Mouse (Mus musculus): ENCODE results near the gene Dync1i2. TPM values are rescaled to one million over a fixed set of nuclear protein-coding genes. Genes with fewer than 3 reads are reported as not detected.

The Dync1i2 gene
- polyA plus RNA-seq, 1 experiment, result 168 TPM

GRCm38 (mm10) chr2:71281981-71282380 is 70.5 kb downstream of the Dync1i2 start:
- no peaks in the 10 kb centered on the region; the same call in 1 of the 2 replicates for H3K4me1 ChIP-seq (ENCODE audit: control insufficient read depth, insufficient read depth, low read length)
- TF ChIP-seq CTCF (IDR thresholded peaks at IDR 0.05; ENCODE audit: borderline replicate concordance, insufficient read depth, low read length) (no peak), POLR2A (IDR thresholded peaks at IDR 0.05; ENCODE audit: low read depth, low read length) (no peak)
- H3K4me3 ChIP-seq (ENCODE audit: insufficient read depth, low read length), result no peak overlapping the region
- H3K27ac ChIP-seq (ENCODE audit: insufficient read depth, low read length), result no peak overlapping the region

- H3K4me3 ChIP-seq (ENCODE audit: insufficient read depth, low read length), result no peak overlapping the region
- no peaks in the 10 kb centered on the region; the same call in 1 of the 2 replicates for H3K4me1 ChIP-seq (ENCODE audit: control insufficient read depth, insufficient read depth, low read length)
- H3K27ac ChIP-seq (ENCODE audit: insufficient read depth, low read length), result no peak overlapping the region
- TF ChIP-seq CTCF (IDR thresholded peaks at IDR 0.05; ENCODE audit: borderline replicate concordance, insufficient read depth, low read length) (no peak), POLR2A (IDR thresholded peaks at IDR 0.05; ENCODE audit: low read depth, low read length) (no peak)
These were observed 78.7 kb downstream of the Dync1i2 start for GRCm38 (mm10) chr2:71290107-71290775.

- H3K4me3 ChIP-seq (ENCODE audit: insufficient read depth, low read length), result no peak overlapping the region
- TF ChIP-seq CTCF (IDR thresholded peaks at IDR 0.05; ENCODE audit: borderline replicate concordance, insufficient read depth, low read length) (no peak), POLR2A (IDR thresholded peaks at IDR 0.05; ENCODE audit: low read depth, low read length) (no peak)
These were observed 80.1 kb downstream of the Dync1i2 start for GRCm38 (mm10) chr2:71291566-71291965.

GRCm38 (mm10) chr2:71293983-71294382 is 82.5 kb downstream of the Dync1i2 start:
- no peak overlapping the region for H3K4me3 ChIP-seq (ENCODE audit: insufficient read depth, low read length)
- TF ChIP-seq CTCF (IDR thresholded peaks at IDR 0.05; ENCODE audit: borderline replicate concordance, insufficient read depth, low read length) (no peak), POLR2A (IDR thresholded peaks at IDR 0.05; ENCODE audit: low read depth, low read length) (no peak)
- no peaks in the 10 kb centered on the region for H3K4me1 ChIP-seq (ENCODE audit: control insufficient read depth, insufficient read depth, low read length)
- H3K27ac ChIP-seq (ENCODE audit: insufficient read depth, low read length), result no peak overlapping the region

More at GRCm38 (mm10) chr2:71291566-71291965, 80.1 kb downstream of the Dync1i2 start:
- Histone ChIP-seq H3K27ac (ENCODE audit: insufficient read depth, low read length) (no peak overlapping the region), H3K4me1 (ENCODE audit: control insufficient read depth, insufficient read depth, low read length) (no peaks in the 10 kb centered on the region)

- Histone ChIP-seq H3K4me3 (ENCODE audit: insufficient read depth, low read length) (no peak overlapping the region), H3K4me1 (ENCODE audit: control insufficient read depth, insufficient read depth, low read length) (no peaks in the 10 kb centered on the region), H3K27ac (ENCODE audit: insufficient read depth, low read length) (no peak overlapping the region)
- no peak for TF ChIP-seq POLR2A (IDR thresholded peaks at IDR 0.05; ENCODE audit: low read depth, low read length)
These were observed 83.0 kb downstream of the Dync1i2 start for GRCm38 (mm10) chr2:71294489-71294888.

GRCm38 (mm10) chr2:71295844-71296243 is 84.3 kb downstream of the Dync1i2 start:
- H3K27ac ChIP-seq (ENCODE audit: insufficient read depth, low read length), result no peak overlapping the region
- H3K4me3 ChIP-seq (ENCODE audit: insufficient read depth, low read length), result no peak overlapping the region

GRCm38 (mm10) chr2:71297501-71297900 is 86.0 kb downstream of the Dync1i2 start:
- TF ChIP-seq CTCF (IDR thresholded peaks at IDR 0.05; ENCODE audit: borderline replicate concordance, insufficient read depth, low read length), result no peak
- no peak for TF ChIP-seq POLR2A (IDR thresholded peaks at IDR 0.05; ENCODE audit: low read depth, low read length)
- Histone ChIP-seq H3K4me1 (ENCODE audit: control insufficient read depth, insufficient read depth, low read length) (no peaks in the 10 kb centered on the region), H3K4me3 (ENCODE audit: insufficient read depth, low read length) (no peak overlapping the region), H3K27ac (ENCODE audit: insufficient read depth, low read length) (no peak overlapping the region)

More at GRCm38 (mm10) chr2:71295844-71296243, 84.3 kb downstream of the Dync1i2 start:
- no peak for TF ChIP-seq CTCF (IDR thresholded peaks at IDR 0.05; ENCODE audit: borderline replicate concordance, insufficient read depth, low read length)
- no peak for TF ChIP-seq POLR2A (IDR thresholded peaks at IDR 0.05; ENCODE audit: low read depth, low read length)
- no peaks in the 10 kb centered on the region for H3K4me1 ChIP-seq (ENCODE audit: control insufficient read depth, insufficient read depth, low read length)

GRCm38 (mm10) chr2:71298729-71299128 is 87.2 kb downstream of the Dync1i2 start:
- TF ChIP-seq POLR2A (IDR thresholded peaks at IDR 0.05; ENCODE audit: low read depth, low read length) (no peak), CTCF (IDR thresholded peaks at IDR 0.05; ENCODE audit: borderline replicate concordance, insufficient read depth, low read length) (no peak)
- no peak overlapping the region for H3K4me3 ChIP-seq (ENCODE audit: insufficient read depth, low read length)
- no peaks in the 10 kb centered on the region for H3K4me1 ChIP-seq (ENCODE audit: control insufficient read depth, insufficient read depth, low read length)
- no peak overlapping the region for H3K27ac ChIP-seq (ENCODE audit: insufficient read depth, low read length)

GRCm38 (mm10) chr2:71302156-71302663 is 90.7 kb downstream of the Dync1i2 start:
- Histone ChIP-seq H3K27ac (ENCODE audit: insufficient read depth, low read length) (no peak overlapping the region), H3K4me1 (ENCODE audit: control insufficient read depth, insufficient read depth, low read length) (no peaks in the 10 kb centered on the region), H3K4me3 (ENCODE audit: insufficient read depth, low read length) (no peak overlapping the region)
- TF ChIP-seq POLR2A (IDR thresholded peaks at IDR 0.05; ENCODE audit: low read depth, low read length), result no peak
- no peak for TF ChIP-seq CTCF (IDR thresholded peaks at IDR 0.05; ENCODE audit: borderline replicate concordance, insufficient read depth, low read length)

- no peak overlapping the region for H3K4me3 ChIP-seq (ENCODE audit: insufficient read depth, low read length)
- TF ChIP-seq CTCF (IDR thresholded peaks at IDR 0.05; ENCODE audit: borderline replicate concordance, insufficient read depth, low read length) (no peak), POLR2A (IDR thresholded peaks at IDR 0.05; ENCODE audit: low read depth, low read length) (no peak)
These were observed 91.7 kb downstream of the Dync1i2 start for GRCm38 (mm10) chr2:71303221-71303620.

More at GRCm38 (mm10) chr2:71303221-71303620, 91.7 kb downstream of the Dync1i2 start:
- H3K4me1 ChIP-seq (ENCODE audit: control insufficient read depth, insufficient read depth, low read length), result no peaks in the 10 kb centered on the region
- H3K27ac ChIP-seq (ENCODE audit: insufficient read depth, low read length), result no peak overlapping the region
